Mouse (Mus musculus): ENCODE data around the gene Olfr464.

- TF ChIP-seq CTCF (IDR thresholded peaks at IDR 0.05; ENCODE audit: low read depth, low read length), result no peak
- TF ChIP-seq POLR2A (IDR thresholded peaks at IDR 0.05; ENCODE audit: extremely low read depth, insufficient read depth, low read length), result no peak
Measured at GRCm38 (mm10) chr11:87875436-87875835, 45.3 kb downstream of the Olfr464 start, which contains the start of gene Epx.

Measured in liver, adult 2 months (tissue).